Mouse (Mus musculus) neural tube, embryonic 13.5 days (tissue): ENCODE data around the gene Nobox. TPM values are rescaled to one million over a fixed set of nuclear protein-coding genes. Genes with fewer than 3 reads are reported as not detected.

Experiments
- ATAC-seq: fragments of 200-750 bp; cut with Nextera tagmentation; 2 replicates; pipeline ENCODE4 v1.8.0; 2017; ENCODE audit warnings: low read depth, mild to moderate bottlenecking, moderate TSS enrichment, moderate library complexity
- H3K27ac ChIP-seq: fragments of 300-500 bp; sonication (generic); replicated peaks from 2 replicates; pipeline ENCODE4 v1.5.1; 2015; ENCODE audit warnings: moderate library complexity, mild to moderate bottlenecking, inconsistent platforms
- H3K27me3 ChIP-seq: fragments of 300-500 bp; sonication (generic); 2 replicates; pipeline ENCODE4 v1.6.1; 2015; ENCODE audit warnings: mild to moderate bottlenecking, inconsistent platforms
- H3K36me3 ChIP-seq: fragments of 300-500 bp; sonication (generic); 2 replicates; pipeline ENCODE4 v1.6.1; 2015; ENCODE audit warnings: mild to moderate bottlenecking, inconsistent platforms
- H3K4me1 ChIP-seq: fragments of 300-500 bp; sonication (generic); replicated peaks from 2 replicates; pipeline ENCODE4 v1.6.1; 2015; ENCODE audit warnings: inconsistent platforms
- H3K4me2 ChIP-seq: fragments of 300-500 bp; sonication (generic); 2 replicates; pipeline ENCODE4 v1.6.1; 2015; ENCODE audit warnings: inconsistent platforms, mild to moderate bottlenecking, moderate library complexity
- H3K4me3 ChIP-seq: fragments of 300-500 bp; sonication (generic); 2 replicates; pipeline ENCODE4 v1.5.1; 2015; ENCODE audit warnings: mild to moderate bottlenecking, inconsistent platforms
- H3K9ac ChIP-seq: fragments of 300-500 bp; sonication (generic); 2 replicates; pipeline ENCODE4 v1.6.1; 2015; ENCODE audit warnings: moderate library complexity, mild to moderate bottlenecking, inconsistent platforms
- H3K9me3 ChIP-seq: fragments of 300-500 bp; sonication (generic); 2 replicates; pipeline ENCODE4 v1.6.1; 2016; ENCODE audit warnings: inconsistent platforms
- WGBS: fragments of 180-500 bp; shearing (Covaris S2); methylation state at CpG from one replicate; pipeline ENCODE4 v1.1.7; 2015; 5-methylcytosine and 5-hydroxymethylcytosine counted together
- polyA plus RNA-seq: library from polyadenylated mRNA; unstranded; fragments of >200 nt; fragmentation: Nextera tagmentation; extraction: Ambion mirVana; gene quantifications from 2 replicates; pipeline ENCODE4 v1.2.1, GENCODE M21; 2015

The Nobox gene
- not detected in 2 replicates for polyA plus RNA-seq

- H3K4me3 ChIP-seq, result no peak within 1 kb of the TSS
- no peak for ATAC-seq
These were observed at the start of gene Nobox for GRCm38 (mm10) chr6:43309454-43309853. Nobox (minus strand) TSS chr6:43309554.

GRCm38 (mm10) chr6:43354562-43355241 is 45.3 kb upstream of the Nobox start:
- Histone ChIP-seq H3K4me3 (no peak overlapping the region), H3K4me2 (no peak overlapping the region), H3K36me3 (no peaks in the 10 kb centered on the region), H3K27me3 (no peaks in the 10 kb centered on the region), H3K4me1 (no peaks in the 10 kb centered on the region), H3K27ac (no peak overlapping the region), H3K9me3 (no peaks in the 10 kb centered on the region), H3K9ac (no peak overlapping the region)
- 82% methylated on average over 9 of the region's 9 CpGs for WGBS
- peak; percentile 71; the same call in 1 of the 2 replicates for ATAC-seq

More at GRCm38 (mm10) chr6:43309454-43309853, at the start of gene Nobox:
- H3K9ac ChIP-seq, result no peak within 1 kb of the TSS
- no peaks in the 10 kb centered on the region for H3K27me3 ChIP-seq
- no peaks in the 10 kb centered on the region for H3K36me3 ChIP-seq
- 71% methylated on average over 16 of the region's 16 CpGs for WGBS
- H3K4me1 ChIP-seq, result no peaks in the 10 kb centered on the region
- no peak within 1 kb of the TSS for H3K4me2 ChIP-seq
- no peak within 1 kb of the TSS for H3K27ac ChIP-seq
- no peaks in the 10 kb centered on the region for H3K9me3 ChIP-seq

- H3K27me3 ChIP-seq, result no peaks in the 10 kb centered on the region
- no peak overlapping the region for H3K4me3 ChIP-seq
- H3K4me1 ChIP-seq, result no peaks in the 10 kb centered on the region
- no peak overlapping the region for H3K27ac ChIP-seq
- no peak for ATAC-seq
- H3K4me2 ChIP-seq, result no peak overlapping the region
- no peaks in the 10 kb centered on the region for H3K36me3 ChIP-seq
- WGBS, result 95% methylated on average over 4 of the region's 4 CpGs
- no peak overlapping the region for H3K9ac ChIP-seq
- no peaks in the 10 kb centered on the region for H3K9me3 ChIP-seq
These were observed 44.1 kb upstream of the Nobox start for GRCm38 (mm10) chr6:43353446-43353845.

GRCm38 (mm10) chr6:43349083-43349482 is 39.7 kb upstream of the Nobox start:
- Histone ChIP-seq H3K36me3 (no peaks in the 10 kb centered on the region), H3K27me3 (no peaks in the 10 kb centered on the region), H3K9ac (no peak overlapping the region), H3K27ac (no peak overlapping the region), H3K4me3 (no peak overlapping the region), H3K4me2 (no peak overlapping the region), H3K9me3 (no peaks in the 10 kb centered on the region), H3K4me1 (no peaks in the 10 kb centered on the region)
- ATAC-seq, result no peak
- WGBS, result 62% methylated on average over 4 of the region's 4 CpGs

GRCm38 (mm10) chr6:43347637-43348036 is 38.3 kb upstream of the Nobox start:
- ATAC-seq, result no peak
- no peaks in the 10 kb centered on the region for H3K27me3 ChIP-seq
- H3K4me2 ChIP-seq, result no peak overlapping the region
- H3K9me3 ChIP-seq, result no peaks in the 10 kb centered on the region
- no peaks in the 10 kb centered on the region for H3K4me1 ChIP-seq
- H3K4me3 ChIP-seq, result no peak overlapping the region
- no peak overlapping the region for H3K27ac ChIP-seq
- no peaks in the 10 kb centered on the region for H3K36me3 ChIP-seq
- no peak overlapping the region for H3K9ac ChIP-seq
- 96% methylated on average over 1 of the region's 1 CpGs for WGBS

- Histone ChIP-seq H3K9me3 (no peaks in the 10 kb centered on the region), H3K4me3 (no peak overlapping the region), H3K4me1 (no peaks in the 10 kb centered on the region), H3K27ac (no peak overlapping the region), H3K36me3 (no peaks in the 10 kb centered on the region), H3K9ac (no peak overlapping the region), H3K4me2 (no peak overlapping the region), H3K27me3 (no peaks in the 10 kb centered on the region)
- ATAC-seq, result no peak
- 87% methylated on average over 1 of the region's 1 CpGs for WGBS
These were observed 33.7 kb upstream of the Nobox start for GRCm38 (mm10) chr6:43343006-43343405.

- Histone ChIP-seq H3K27ac (no peak overlapping the region), H3K4me1 (peaks cover 3% of the 10 kb centered on the region; the same call in 1 of the 2 replicates), H3K4me2 (no peak overlapping the region), H3K27me3 (no peaks in the 10 kb centered on the region), H3K4me3 (no peak overlapping the region), H3K9ac (no peak overlapping the region), H3K36me3 (no peaks in the 10 kb centered on the region), H3K9me3 (no peaks in the 10 kb centered on the region)
- WGBS, result 89% methylated on average over 2 of the region's 2 CpGs
- ATAC-seq, result no peak
These were observed 33.0 kb upstream of the Nobox start for GRCm38 (mm10) chr6:43342386-43342785.

- no peak for ATAC-seq
- no peaks in the 10 kb centered on the region for H3K36me3 ChIP-seq
- WGBS, result 83% methylated on average over 2 of the region's 2 CpGs
These were observed 29.4 kb upstream of the Nobox start for GRCm38 (mm10) chr6:43338804-43339203.

GRCm38 (mm10) chr6:43337491-43337961 is 28.2 kb upstream of the Nobox start:
- WGBS, result 41% methylated on average over 10 of the region's 10 CpGs
- Histone ChIP-seq H3K36me3 (no peaks in the 10 kb centered on the region), H3K27ac (0 out of 2 replicates have a peak overlapping the region, but pooled peaks have one; percentile 42), H3K4me3 (no peak overlapping the region), H3K4me2 (no peak overlapping the region), H3K4me1 (peaks cover 8% of the 10 kb centered on the region; the same call in 1 of the 2 replicates), H3K27me3 (no peaks in the 10 kb centered on the region), H3K9me3 (no peaks in the 10 kb centered on the region), H3K9ac (no peak overlapping the region)
- ATAC-seq, result peak; percentile 72; the same call in 1 of the 2 replicates

More at GRCm38 (mm10) chr6:43338804-43339203, 29.4 kb upstream of the Nobox start:
- Histone ChIP-seq H3K4me2 (no peak overlapping the region), H3K27ac (no peak overlapping the region), H3K4me1 (peaks cover 8% of the 10 kb centered on the region; the same call in 1 of the 2 replicates), H3K4me3 (no peak overlapping the region), H3K27me3 (no peaks in the 10 kb centered on the region), H3K9me3 (no peaks in the 10 kb centered on the region), H3K9ac (no peak overlapping the region)

GRCm38 (mm10) chr6:43335619-43336234 is 26.4 kb upstream of the Nobox start:
- Histone ChIP-seq H3K4me2 (no peak overlapping the region), H3K4me3 (no peak overlapping the region), H3K36me3 (no peaks in the 10 kb centered on the region), H3K27ac (no peak overlapping the region), H3K4me1 (peaks cover 8% of the 10 kb centered on the region; the same call in 1 of the 2 replicates), H3K9me3 (no peaks in the 10 kb centered on the region), H3K27me3 (no peaks in the 10 kb centered on the region), H3K9ac (no peak overlapping the region)
- ATAC-seq, result peak; percentile 6; the same call in 1 of the 2 replicates
- WGBS, result 78% methylated on average over 3 of the region's 3 CpGs

- WGBS, result 79% methylated on average over 4 of the region's 4 CpGs
- Histone ChIP-seq H3K9me3 (no peaks in the 10 kb centered on the region), H3K9ac (no peak overlapping the region), H3K27me3 (no peaks in the 10 kb centered on the region), H3K4me3 (no peak overlapping the region), H3K36me3 (no peaks in the 10 kb centered on the region), H3K4me2 (no peak overlapping the region), H3K4me1 (peaks cover 8% of the 10 kb centered on the region; the same call in 1 of the 2 replicates), H3K27ac (no peak overlapping the region)
- ATAC-seq, result no peak
These were observed 24.1 kb upstream of the Nobox start for GRCm38 (mm10) chr6:43333479-43333878.

GRCm38 (mm10) chr6:43312961-43313656 is 3.8 kb upstream of the Nobox start:
- no peak for ATAC-seq
- no peak overlapping the region for H3K9ac ChIP-seq
- no peak overlapping the region for H3K27ac ChIP-seq
- 48% methylated on average over 8 of the region's 8 CpGs for WGBS
- H3K4me1 ChIP-seq, result no peaks in the 10 kb centered on the region
- no peak overlapping the region for H3K4me3 ChIP-seq
- H3K4me2 ChIP-seq, result no peak overlapping the region
- no peaks in the 10 kb centered on the region for H3K9me3 ChIP-seq
- H3K36me3 ChIP-seq, result no peaks in the 10 kb centered on the region
- no peaks in the 10 kb centered on the region for H3K27me3 ChIP-seq
